15 mouse cellular contexts compared by ENCODE assay signal in the genomic region with DNA sequence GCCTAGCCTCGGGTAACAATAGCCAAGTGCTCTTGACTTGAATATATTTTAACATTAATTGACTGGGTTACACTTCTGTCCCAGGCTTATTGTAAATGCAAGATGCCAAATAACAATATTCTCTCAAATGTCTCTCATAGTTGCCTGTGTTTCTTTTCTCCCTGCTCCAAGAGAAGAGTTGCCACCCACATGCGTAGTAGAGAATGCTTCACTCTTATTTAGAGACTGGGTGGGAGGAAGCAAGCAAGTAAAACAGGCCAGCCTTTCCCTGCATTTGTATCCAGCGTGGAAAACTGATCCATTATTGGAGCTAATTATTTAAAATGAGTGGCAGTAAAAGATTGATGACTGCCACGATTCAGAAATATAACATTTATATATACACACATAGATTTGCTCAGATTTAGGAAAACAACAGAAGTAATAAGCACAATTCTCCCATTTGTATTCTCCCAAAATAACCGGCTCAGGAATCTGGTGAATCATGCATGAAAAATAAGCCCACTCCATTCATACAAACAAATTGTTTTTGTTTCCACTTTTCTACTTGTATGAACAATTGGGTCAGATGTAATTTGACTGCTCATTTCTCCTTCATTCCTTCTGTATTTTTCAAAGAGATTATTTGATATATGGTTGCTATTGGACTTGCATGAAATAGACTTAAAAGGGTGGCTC.
"Had no signal": no experiment of that assay in that cellular context is flagged by ENCODE, and none has a peak within 500 bp of the region (broad histone marks: within the 10 kb centered on the region; RNA-seq: fewer than 3 reads in every experiment).

No protein-coding gene starts in this region.

- H3K4me1 ChIP-seq: intestine, embryonic 15.5 days; kidney, embryonic 15.5 days; liver, embryonic 13.5 days had no signal

- H3K4me3 ChIP-seq: intestine, embryonic 15.5 days; kidney, embryonic 15.5 days; liver, embryonic 13.5 days had no signal

- H3K9ac ChIP-seq: intestine, embryonic 15.5 days; kidney, embryonic 15.5 days; liver, embryonic 13.5 days had no signal

- H3K27ac ChIP-seq: intestine, embryonic 15.5 days; kidney, embryonic 15.5 days; liver, embryonic 13.5 days; stomach, postnatal 0 days had no signal

- ATAC-seq: intestine, embryonic 15.5 days had no signal

- H3K27me3 ChIP-seq: intestine, embryonic 15.5 days; kidney, embryonic 15.5 days; liver, embryonic 13.5 days had no signal

- H3K9me3 ChIP-seq: intestine, embryonic 15.5 days; kidney, embryonic 15.5 days; liver, embryonic 13.5 days had no signal

- H3K36me3 ChIP-seq: intestine, embryonic 15.5 days; kidney, embryonic 15.5 days; liver, embryonic 13.5 days had no signal

- H3K4me2 ChIP-seq: intestine, embryonic 15.5 days; kidney, embryonic 15.5 days; liver, embryonic 13.5 days; midbrain, embryonic 11.5 days had no signal

- DNase-seq: kidney, adult 11 months; kidney, adult 8-10 months; kidney, postnatal 10 days; kidney, postnatal 36 days; liver, embryonic 13.5 days; lung, adult 2 months; lung, postnatal 14 days; lung, postnatal 4 days; midbrain, embryonic 14.5 days; right cerebral cortex, postnatal 4 days; thymus, postnatal 25 days had no signal
